Mouse (Mus musculus): Measurements from ENCODE around the gene Thumpd3.

Thumpd3 gene

GRCm38 (mm10) chr6:113079492-113079891 is 33.5 kb downstream of the Thumpd3 start:
- DNase-seq: peak; percentile 78

- DNase-seq: peak; percentile 67
These were observed 36.2 kb downstream of the Thumpd3 start for GRCm38 (mm10) chr6:113082229-113082628.

- no peak for DNase-seq
These were observed 38.6 kb downstream of the Thumpd3 start for GRCm38 (mm10) chr6:113084590-113084989.

GRCm38 (mm10) chr6:113093206-113093605 is 47.2 kb downstream of the Thumpd3 start:
- no peak for DNase-seq

GRCm38 (mm10) chr6:113095547-113095946 is 49.5 kb downstream of the Thumpd3 start:
- no peak for DNase-seq

- DNase-seq: no peak
These were observed 51.6 kb downstream of the Thumpd3 start for GRCm38 (mm10) chr6:113097662-113098061.

GRCm38 (mm10) chr6:113099640-113100289 is 53.7 kb downstream of the Thumpd3 start:
- peak; percentile 24 for DNase-seq

- no peak for DNase-seq
These were observed 56.5 kb downstream of the Thumpd3 start for GRCm38 (mm10) chr6:113102541-113102940.

- DNase-seq: peak; percentile 63
These were observed 57.7 kb downstream of the Thumpd3 start for GRCm38 (mm10) chr6:113103765-113104164.

- DNase-seq: no peak
These were observed 63.4 kb downstream of the Thumpd3 start for GRCm38 (mm10) chr6:113109378-113109777.

GRCm38 (mm10) chr6:113109956-113110355 is 63.9 kb downstream of the Thumpd3 start:
- no peak for DNase-seq

All from embryo, embryonic 11 days (tissue).